Mouse (Mus musculus): Measurements from ENCODE around the gene Ttc32. TPM values are rescaled to one million over a fixed set of nuclear protein-coding genes. Genes with fewer than 3 reads are reported as not detected.

The Ttc32 gene
- polyA plus RNA-seq (2021; fragmentation: Nextera tagmentation): 7.8 and 9.8 TPM in 2 replicates
- long read RNA-seq, experiment 1, partial matches to known transcripts: 0 of 4 reads
- long read RNA-seq, experiment 1, other reads (novel, unspliced or antisense): 0 of 4 reads
- long read RNA-seq, experiment 2: 0 reads

DNA sequence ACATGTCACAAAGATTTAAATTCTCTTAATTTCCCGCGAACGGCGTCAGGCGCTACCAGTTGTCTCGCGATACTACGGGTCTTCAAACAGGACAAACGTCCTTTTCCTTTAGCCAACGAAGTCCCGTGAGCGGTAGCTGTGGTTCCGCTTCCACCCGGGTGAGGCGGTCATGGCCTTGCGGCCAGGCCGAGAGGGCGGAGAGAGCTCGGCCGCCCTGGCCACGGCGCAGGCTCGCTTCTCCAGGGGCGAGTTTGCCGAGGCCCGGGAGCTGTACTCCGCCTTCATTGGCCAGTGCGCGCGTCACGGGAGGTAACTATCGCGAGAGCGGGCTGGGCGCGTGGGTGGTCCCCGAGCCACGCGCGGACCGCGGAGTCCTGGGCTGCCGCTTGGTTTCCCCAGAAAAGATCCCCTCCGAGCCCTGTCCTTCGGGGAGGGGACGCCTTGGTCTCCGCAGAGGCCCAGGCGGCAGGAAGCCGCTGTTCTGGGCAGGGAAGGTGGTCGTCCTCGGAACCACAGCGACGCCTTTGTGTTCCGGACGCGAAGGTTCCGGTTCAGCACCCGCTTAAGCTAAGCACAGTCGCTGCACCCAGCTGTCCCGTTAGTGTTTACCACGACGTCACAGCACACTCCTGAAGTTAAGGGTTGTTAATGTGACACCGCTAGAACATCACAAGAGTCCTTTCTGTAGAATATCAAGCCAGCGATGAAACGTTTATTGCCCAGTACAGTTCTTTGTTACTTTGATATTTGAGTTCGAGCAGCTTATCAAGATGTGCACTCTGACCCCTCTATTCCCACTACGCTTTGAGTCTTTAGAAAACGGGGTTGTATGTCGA, at the start of gene Ttc32:
Ttc32 (plus strand) TSS at position 110 of the 836 bp plus-strand sequence.

Other genes with a start within 250 kb of the Ttc32 start
- gene Laptm4a, start 108.3 kb upstream of the Ttc32 start, polyA plus RNA-seq (2021; fragmentation: Nextera tagmentation): 142 and 145 TPM in 2 replicates
- gene Matn3, start 82.1 kb upstream of the Ttc32 start, polyA plus RNA-seq (2021; fragmentation: Nextera tagmentation): not detected in 2 replicates
- 25.6 and 28.9 TPM in 2 replicates for gene Wdr35, start 56.1 kb upstream of the Ttc32 start, polyA plus RNA-seq (2021; fragmentation: Nextera tagmentation)

Measured in layer of hippocampus, adult 6 months (tissue).